Mouse (Mus musculus) thymus, postnatal 36 days (tissue): Measurements from ENCODE around the gene Rnaset2b.
A peak's percentile ranks its signal among the peaks of the same experiment; 100 is the strongest.
"Not testable (repeated sequence)": the region's sequence is repeated elsewhere in the genome, so short reads cannot be mapped to it uniquely, and the experiment has no call there.

Experiments
- DNase-seq, 2 experiments: peaks; one replicate each; pipeline ENCODE4 v3.0.0; 2022; ENCODE audit warnings: mixed read lengths in 2 of 2

Gene Rnaset2b

GRCm38 (mm10) chr17:6970334-6970733 lies at the start of gene Rnaset2b:
Gene Rnaset2b, plus strand, starts transcription at chr17:6970634.
- DNase-seq = not testable (repeated sequence)

GRCm38 (mm10) chr17:6931625-6932024 lies 38.8 kb upstream of the Rnaset2b start:
- not testable (repeated sequence) for DNase-seq

DNA sequence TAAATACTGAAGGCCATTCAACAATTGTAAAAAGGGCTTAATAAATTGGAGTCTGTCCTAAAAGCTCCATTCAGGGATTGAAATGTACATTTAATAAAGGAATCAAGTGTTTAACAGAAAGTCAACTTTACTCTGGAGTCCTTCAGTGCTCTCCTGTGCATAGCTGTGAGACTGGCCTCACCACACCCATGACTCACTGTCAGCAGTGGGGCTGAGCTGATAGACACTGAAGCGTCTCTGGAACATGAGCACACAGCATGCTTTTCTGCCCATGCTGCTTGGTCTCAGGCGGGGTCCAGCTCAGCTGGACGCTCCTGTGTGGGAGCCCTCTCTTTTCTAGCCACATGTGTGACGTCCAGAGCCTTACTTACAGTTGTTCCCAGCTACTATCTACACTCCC lies 27.9 kb upstream of the Rnaset2b start:
- not testable (repeated sequence) for DNase-seq

- not testable (repeated sequence) for DNase-seq
Observed at GRCm38 (mm10) chr17:6947637-6947983, 22.8 kb upstream of the Rnaset2b start.

GRCm38 (mm10) chr17:6947984-6948768 lies 22.3 kb upstream of the Rnaset2b start, which contains the start of gene Rsph3b:
Gene Rsph3b, minus strand, starts transcription at chr17:6948682.
- DNase-seq = peak; percentile 86 to 88

- DNase-seq = not testable (repeated sequence)
Observed at GRCm38 (mm10) chr17:6948769-6949228, 21.6 kb upstream of the Rnaset2b start.

DNA sequence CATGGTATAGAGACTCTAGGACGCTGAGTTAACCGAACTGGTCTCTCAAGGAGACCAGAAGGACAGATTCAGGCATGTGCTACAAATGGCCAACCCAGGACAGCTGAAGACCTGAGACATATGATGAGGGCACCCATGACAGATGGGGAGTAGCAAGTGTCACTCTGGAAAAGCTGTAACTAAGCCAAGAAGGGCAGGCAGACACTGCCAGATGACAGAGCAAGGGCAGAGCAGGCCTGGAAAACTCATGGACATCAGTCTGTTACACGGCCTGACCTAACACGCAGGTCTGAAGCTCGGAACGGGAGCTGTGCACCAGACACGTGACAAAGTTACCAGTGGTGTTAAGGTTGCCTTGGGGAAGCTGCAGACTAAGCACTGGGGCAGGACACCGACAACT lies 11.6 kb upstream of the Rnaset2b start:
- not testable (repeated sequence) for DNase-seq

GRCm38 (mm10) chr17:6959543-6960259 lies 10.7 kb upstream of the Rnaset2b start:
- not testable (repeated sequence) for DNase-seq

DNA sequence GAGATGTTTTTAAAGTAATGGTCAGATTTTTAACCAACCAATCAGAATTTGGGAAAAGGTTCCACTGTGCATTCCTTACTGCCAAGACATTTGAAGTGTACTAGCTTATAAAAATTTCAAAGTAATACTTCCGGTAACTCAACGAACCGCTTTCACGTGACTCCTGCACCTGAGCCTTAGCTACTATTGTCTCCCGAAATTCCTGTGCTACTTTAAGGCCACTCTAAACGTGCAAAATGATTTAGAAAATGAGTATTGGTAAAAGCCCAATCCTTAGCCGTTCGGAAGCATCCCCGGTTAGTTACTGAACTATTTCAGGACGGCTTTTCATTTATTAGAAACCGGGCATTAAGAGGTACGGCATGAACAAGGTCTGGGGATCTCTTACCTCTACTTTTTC lies 10.1 kb upstream of the Rnaset2b start:
- not testable (repeated sequence) for DNase-seq

GRCm38 (mm10) chr17:6960776-6961175 lies 9.7 kb upstream of the Rnaset2b start, which contains the start of gene Tagap1:
Gene Tagap1, minus strand, starts transcription at chr17:6961156.
- peak; percentile 70 to 73 for DNase-seq

DNA sequence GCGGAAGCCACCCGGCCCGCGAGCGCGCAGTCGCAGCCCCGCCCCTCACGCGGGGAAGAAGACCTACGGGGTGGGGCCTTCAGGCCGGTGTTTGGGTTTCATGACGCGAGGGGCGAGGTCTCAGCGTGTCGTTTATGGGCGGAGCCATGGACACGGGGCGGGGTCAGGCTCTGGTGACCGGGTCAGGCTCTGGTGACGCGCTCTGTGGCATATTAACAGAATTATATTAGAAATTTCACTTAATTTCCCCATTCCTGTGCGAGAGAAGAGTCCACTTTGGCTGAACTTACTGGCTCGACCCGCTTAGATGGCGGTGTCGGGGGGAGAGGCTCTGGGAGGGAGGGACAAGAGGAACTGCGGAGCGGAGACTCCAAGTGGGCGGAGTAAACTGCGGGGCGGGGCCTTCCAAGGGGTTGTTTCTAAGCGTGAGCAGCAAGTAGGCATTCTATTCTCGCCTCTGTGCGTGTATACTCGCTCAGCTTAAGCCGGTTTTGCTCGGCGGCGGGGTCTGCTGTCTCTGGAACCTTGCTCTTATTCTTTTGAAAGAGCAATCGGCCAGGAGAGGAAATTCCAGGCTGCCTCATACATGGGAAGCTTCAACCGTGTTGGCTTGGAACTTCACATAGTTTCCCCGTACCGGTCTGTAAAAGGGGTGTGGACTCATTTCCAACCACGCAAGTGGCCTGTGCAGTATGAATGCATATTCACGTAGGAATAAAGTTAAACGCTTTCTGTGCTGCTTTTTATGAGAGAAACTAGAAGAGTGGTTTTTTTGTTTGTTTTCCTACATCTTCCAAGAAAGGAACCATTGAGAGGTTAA lies 9.0 kb upstream of the Rnaset2b start:
- peak; percentile 37 to 51 for DNase-seq

DNA sequence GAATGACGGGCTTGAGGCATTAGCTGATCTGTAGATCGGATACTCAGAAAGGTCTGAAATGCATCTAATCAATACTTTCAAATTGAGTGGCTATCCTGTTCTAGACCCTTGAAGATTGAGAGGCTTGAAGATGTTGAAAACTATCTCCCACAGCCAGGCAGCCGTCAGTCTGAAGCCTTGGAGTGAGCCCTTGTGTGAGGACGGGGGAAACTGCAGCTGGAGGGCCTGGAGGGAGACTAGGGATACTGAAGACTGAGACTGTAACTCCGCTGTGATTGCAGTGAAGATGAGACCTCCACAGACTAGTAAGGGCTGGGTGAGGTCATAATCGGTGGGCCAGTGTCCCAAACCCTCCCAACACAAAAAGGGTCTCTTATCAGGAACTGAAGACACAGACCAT lies 8.1 kb upstream of the Rnaset2b start:
- DNase-seq = peak; percentile 18 to 22

- not testable (repeated sequence) for DNase-seq
Observed at GRCm38 (mm10) chr17:6962936-6963335, 7.5 kb upstream of the Rnaset2b start.

DNA sequence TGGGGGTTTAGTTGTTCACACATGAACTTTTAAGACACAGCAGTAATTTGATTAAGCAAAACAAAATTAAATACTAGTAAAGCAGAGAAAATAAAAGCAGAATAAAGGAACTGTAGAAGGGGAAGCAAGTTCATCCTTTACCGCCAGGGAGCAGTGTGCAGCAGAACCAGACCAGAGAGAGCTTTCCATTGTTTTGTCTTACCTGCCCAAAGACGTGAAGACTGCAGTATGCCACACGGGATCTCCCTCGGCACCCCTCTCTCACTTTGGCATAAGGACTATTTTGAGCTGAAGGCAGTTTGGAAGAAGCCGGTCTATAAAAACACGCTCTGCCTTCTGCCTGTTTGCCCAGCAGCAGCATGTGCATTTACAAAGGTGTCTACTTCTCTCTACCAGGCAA lies 5.1 kb upstream of the Rnaset2b start:
- DNase-seq = peak; percentile 41 to 42

DNA sequence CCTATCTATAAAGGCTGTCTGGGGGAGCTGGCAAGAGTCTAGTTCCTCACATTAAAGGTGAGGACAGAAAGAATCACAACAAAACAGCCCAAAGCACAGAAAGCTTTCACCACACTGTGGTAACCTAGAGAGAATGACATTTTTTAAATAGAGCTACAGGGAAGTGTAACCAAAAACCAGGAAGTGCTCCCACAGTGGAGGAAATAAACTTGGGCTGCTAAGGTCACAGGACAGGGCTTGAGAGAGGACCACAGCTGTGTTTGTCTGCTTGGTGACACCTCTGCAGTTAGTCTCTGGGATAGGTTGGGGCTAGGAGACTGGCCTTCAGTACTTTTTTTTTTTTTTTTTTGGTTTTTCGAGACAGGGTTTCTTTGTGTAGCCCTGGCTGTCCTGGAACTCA lies 2.8 kb upstream of the Rnaset2b start:
- DNase-seq = not testable (repeated sequence)

GRCm38 (mm10) chr17:6971238-6971637 lies 804 bp downstream of the Rnaset2b start:
- not testable (repeated sequence) for DNase-seq

DNA sequence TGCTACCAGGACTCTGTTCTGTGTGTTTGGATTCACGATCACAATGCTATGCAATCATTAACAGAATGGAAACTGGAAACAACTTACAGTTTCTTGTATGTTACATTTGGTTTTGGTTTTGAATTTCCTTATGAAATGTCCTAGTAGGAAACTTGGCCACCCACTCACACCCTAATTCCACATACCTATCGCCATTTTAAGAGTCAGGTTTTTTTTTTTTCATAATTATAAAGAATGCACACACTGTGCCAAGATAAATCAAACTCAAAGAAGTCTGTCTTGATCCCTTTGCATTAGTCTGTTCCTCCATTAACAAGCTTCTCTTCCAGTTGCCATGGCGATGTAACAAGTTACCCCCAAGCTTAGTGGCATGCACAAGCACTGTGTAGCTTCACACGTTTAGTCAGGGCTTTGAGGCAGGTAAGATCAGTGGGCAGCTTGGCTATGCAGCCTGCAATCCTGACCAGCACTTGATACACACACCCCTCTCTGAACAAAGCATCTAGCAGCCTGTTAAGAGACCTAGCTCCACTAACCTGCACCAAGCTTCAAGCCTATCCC lies 2.5 kb downstream of the Rnaset2b start:
- not testable (repeated sequence) for DNase-seq

DNA sequence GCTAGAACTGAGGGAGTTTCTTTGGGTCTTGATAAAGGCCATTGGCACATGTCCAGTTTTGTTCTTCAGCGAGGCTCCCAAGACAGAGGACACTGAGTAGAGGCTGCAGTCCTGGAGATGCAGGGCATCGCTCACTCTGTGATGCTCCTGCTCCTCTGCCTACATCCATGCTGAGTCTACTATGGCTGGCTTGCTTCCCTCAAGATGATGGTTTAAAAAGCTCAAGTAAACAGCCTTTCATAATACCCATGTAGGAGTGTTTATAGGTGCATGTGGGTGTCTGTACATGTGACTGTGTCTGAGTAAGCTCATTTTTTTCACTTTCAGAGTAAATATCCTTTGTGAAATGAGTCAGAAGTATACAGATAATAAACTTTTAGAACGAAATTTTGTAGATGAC lies 4.6 kb downstream of the Rnaset2b start:
- DNase-seq = not testable (repeated sequence)

GRCm38 (mm10) chr17:6978287-6979248 lies 8.1 kb downstream of the Rnaset2b start, which contains the start of gene Gm49721:
Gene Gm49721, plus strand, starts transcription at chr17:6978904.
- DNase-seq = peak; percentile 73 to 83

DNA sequence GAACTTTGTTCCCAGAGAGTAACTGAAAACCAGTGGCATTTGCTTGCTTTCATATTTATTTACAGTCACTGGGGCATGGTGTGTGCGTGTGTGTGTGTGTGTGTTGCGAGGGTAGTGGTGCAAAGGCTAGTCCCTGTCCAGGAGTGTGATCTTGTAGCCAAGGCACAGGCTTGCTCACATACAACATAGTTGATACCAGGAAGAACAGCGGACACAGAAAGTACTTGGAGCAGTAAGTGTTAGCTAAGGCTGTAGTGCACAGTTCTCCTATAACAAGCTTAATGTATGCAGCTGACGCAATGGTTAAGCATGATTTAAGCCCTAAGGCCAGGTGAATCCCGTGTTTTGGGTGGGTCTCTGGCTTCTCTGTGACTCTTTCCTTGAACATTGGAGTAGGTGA lies 8.9 kb downstream of the Rnaset2b start:
- not testable (repeated sequence) for DNase-seq

- DNase-seq = not testable (repeated sequence)
Observed at GRCm38 (mm10) chr17:6980144-6980543, 9.7 kb downstream of the Rnaset2b start.
